Mouse (Mus musculus) liver, adult 2 months (tissue): ENCODE measurements at regions not wholly inside any gene's neighbourhood (a gene's known extent, or its start where the extent isn't known, plus 50 kb on each side); places are given as distances from the start of the nearest gene placed in this dataset.
A peak's percentile ranks its signal among the peaks of the same experiment; 100 is the strongest.

ENCODE experiments used
- DNase-seq: peaks from one replicate; pipeline ENCODE4 v3.0.0-alpha.2; 2011; ENCODE audit warnings: low read depth, low spot score; ENCODE audit errors: extremely low read depth
- H3K27ac ChIP-seq: fragments of 200-500 bp; replicated peaks from 2 replicates; pipeline ENCODE4 v1.5.1; 2012; ENCODE audit warnings: low read depth, mild to moderate bottlenecking, control low read depth, inconsistent platforms, low read length; ENCODE audit not compliant: insufficient read depth
- H3K27me3 ChIP-seq: fragments of 200-500 bp; 2 replicates; pipeline ENCODE4 v1.6.1; 2012; ENCODE audit warnings: mild to moderate bottlenecking, moderate library complexity, low read length, inconsistent platforms; ENCODE audit not compliant: control insufficient read depth, insufficient read depth
- H3K36me3 ChIP-seq: fragments of 200-500 bp; 2 replicates; pipeline ENCODE4 v1.6.1; 2012; ENCODE audit warnings: low read length, inconsistent platforms; ENCODE audit not compliant: control insufficient read depth, insufficient read depth
- H3K4me1 ChIP-seq: fragments of 200-500 bp; 2 replicates; pipeline ENCODE4 v1.6.1; 2011; ENCODE audit warnings: low read length; ENCODE audit not compliant: control insufficient read depth, insufficient read depth
- H3K4me3 ChIP-seq: fragments of 200-500 bp; 2 replicates; pipeline ENCODE4 v1.5.1; 2011; ENCODE audit warnings: low read depth, mild to moderate bottlenecking, control low read depth, low read length, moderate library complexity; ENCODE audit not compliant: insufficient read depth
- H3K79me2 ChIP-seq: fragments of 200-500 bp; 2 replicates; pipeline ENCODE4 v1.6.1; 2012; ENCODE audit warnings: inconsistent platforms, mild to moderate bottlenecking, low read length, moderate library complexity; ENCODE audit not compliant: control insufficient read depth, insufficient read depth
- H3K9ac ChIP-seq: fragments of 200-500 bp; 2 replicates; pipeline ENCODE4 v1.6.1; 2012; ENCODE audit warnings: low read depth, mild to moderate bottlenecking, control low read depth, inconsistent platforms, low read length
- CTCF ChIP-seq: fragments of 200-500 bp; IDR thresholded peaks from 2 replicates; pipeline ENCODE4 v1.5.1; 2011; ENCODE audit warnings: low read depth, low read length, control low read depth
- POLR2A ChIP-seq: fragments of 200-500 bp; IDR thresholded peaks from 2 replicates; pipeline ENCODE4 v1.6.1; 2011; ENCODE audit warnings: low read length, control low read depth; ENCODE audit not compliant: insufficient read depth; ENCODE audit errors: extremely low read depth
- WGBS: fragments of 180-500 bp; shearing (Covaris S2); methylation state at CpG from one replicate; pipeline ENCODE4 v1.1.7; 2018; 5-methylcytosine and 5-hydroxymethylcytosine counted together

GRCm38 (mm10) chr5:64475736-64476519, 319.8 kb downstream of the Tbc1d1 start:
- DNase-seq, result no peak
- H3K27me3 ChIP-seq, result no peaks in the 10 kb centered on the region
- TF ChIP-seq POLR2A, result no peak
- no peak for TF ChIP-seq CTCF
- H3K27ac ChIP-seq, result no peak overlapping the region
- 83% methylated on average over 8 of the region's 8 CpGs for WGBS
- no peak overlapping the region for H3K9ac ChIP-seq
- H3K4me1 ChIP-seq, result no peaks in the 10 kb centered on the region
- H3K36me3 ChIP-seq, result no peaks in the 10 kb centered on the region
- H3K79me2 ChIP-seq, result no peaks in the 10 kb centered on the region
- no peak overlapping the region for H3K4me3 ChIP-seq

DNA sequence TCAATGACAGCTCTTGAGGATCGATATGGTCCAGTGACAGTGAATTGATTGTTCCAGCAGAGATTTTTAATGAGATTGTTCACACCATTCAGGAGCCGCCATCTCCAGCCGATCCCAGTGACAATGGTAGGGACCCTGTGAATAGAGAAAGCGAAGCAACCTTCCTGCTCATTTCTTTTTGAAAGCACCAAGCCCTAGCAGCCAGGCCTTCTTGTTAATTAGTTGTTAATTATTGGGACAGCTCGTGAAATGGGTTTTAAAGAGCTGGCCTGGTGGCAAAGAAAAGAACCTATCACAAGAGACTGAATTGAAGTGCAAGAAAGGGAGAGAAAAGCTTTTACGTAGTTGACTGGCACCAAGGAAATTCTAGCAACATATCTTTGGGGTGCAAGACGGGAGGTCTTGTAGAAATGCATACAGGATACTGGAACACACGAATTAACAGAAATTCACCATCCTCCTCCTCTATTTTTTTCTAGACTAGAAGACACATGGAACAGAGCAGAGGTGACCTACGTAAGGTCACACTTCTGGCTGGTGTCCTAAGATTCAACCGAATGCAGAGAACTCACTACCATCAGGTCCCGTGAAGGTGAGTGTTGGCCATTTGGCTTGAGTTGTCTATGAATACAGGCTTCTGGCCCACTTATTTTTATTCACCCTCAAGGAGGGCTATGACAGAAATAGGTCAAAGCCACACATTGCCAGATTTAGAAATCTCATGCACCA, 320.7 kb downstream of the Tbc1d1 start:
- no peaks in the 10 kb centered on the region for H3K4me1 ChIP-seq
- no peak for DNase-seq
- no peak overlapping the region for H3K9ac ChIP-seq
- no peaks in the 10 kb centered on the region for H3K36me3 ChIP-seq
- TF ChIP-seq CTCF (no peak), POLR2A (no peak)
- no peaks in the 10 kb centered on the region for H3K27me3 ChIP-seq
- no peak overlapping the region for H3K4me3 ChIP-seq
- H3K27ac ChIP-seq, result no peak overlapping the region
- 90% methylated on average over 11 of the region's 11 CpGs for WGBS
- no peaks in the 10 kb centered on the region for H3K79me2 ChIP-seq

DNA sequence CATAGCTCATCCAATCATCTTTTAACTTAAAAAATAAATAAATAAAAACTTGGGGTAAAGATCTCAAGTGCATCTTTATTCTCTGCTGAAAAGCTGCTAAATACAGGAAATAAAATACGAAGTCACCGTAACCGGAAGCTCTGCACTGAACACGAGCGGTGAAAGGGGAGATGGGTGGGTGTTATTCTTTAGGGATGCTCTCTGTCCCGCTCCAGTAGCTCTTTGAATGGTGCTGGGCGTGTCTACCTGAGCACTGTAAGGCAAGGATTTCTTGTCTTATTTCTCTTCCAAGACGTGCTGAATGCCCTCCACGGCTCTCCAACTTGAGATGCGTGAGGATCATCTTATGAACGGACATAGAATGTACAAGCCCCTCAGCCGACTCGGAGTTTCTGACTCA, 322.0 kb downstream of the Tbc1d1 start:
- no peak for DNase-seq
- H3K27ac ChIP-seq, result no peak overlapping the region
- WGBS, result 95% methylated on average over 13 of the region's 13 CpGs
- no peak overlapping the region for H3K9ac ChIP-seq
- TF ChIP-seq CTCF (no peak), POLR2A (no peak)
- H3K4me1 ChIP-seq, result no peaks in the 10 kb centered on the region
- no peaks in the 10 kb centered on the region for H3K36me3 ChIP-seq
- no peaks in the 10 kb centered on the region for H3K79me2 ChIP-seq
- H3K27me3 ChIP-seq, result no peaks in the 10 kb centered on the region
- no peak overlapping the region for H3K4me3 ChIP-seq

DNA sequence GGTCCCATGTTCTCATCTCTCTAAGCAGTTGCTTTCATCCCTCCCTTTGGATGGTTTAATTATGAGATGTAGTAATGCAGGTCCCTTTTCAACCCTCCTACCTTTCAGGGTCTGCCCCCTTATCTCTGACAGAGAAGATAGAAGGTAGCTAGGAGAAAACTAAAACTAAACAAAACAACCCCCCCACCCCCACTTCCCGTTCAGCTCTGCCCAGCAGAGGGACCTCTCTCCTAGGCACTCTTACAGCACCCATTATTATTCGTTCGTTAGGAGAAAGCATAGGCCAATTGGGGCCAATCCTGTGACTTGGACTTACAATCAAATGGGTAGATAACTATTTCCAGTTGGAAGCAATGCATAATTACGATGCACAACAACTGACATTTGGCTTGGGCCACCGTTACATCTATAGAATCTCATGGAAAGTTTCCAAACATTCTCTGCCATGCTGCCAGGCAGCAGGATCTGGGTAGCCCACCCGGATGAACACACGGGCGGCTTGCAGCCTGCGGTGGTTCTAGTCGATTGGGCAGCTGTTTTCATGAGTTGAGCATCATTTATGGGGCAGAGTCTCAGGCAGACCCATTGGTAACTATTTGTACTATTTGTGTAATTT, 322.6 kb downstream of the Tbc1d1 start:
- H3K27me3 ChIP-seq, result no peaks in the 10 kb centered on the region
- DNase-seq, result no peak
- 77% methylated on average over 10 of the region's 10 CpGs for WGBS
- H3K36me3 ChIP-seq, result no peaks in the 10 kb centered on the region
- no peak overlapping the region for H3K4me3 ChIP-seq
- no peaks in the 10 kb centered on the region for H3K4me1 ChIP-seq
- H3K79me2 ChIP-seq, result no peaks in the 10 kb centered on the region
- H3K27ac ChIP-seq, result no peak overlapping the region
- TF ChIP-seq POLR2A (no peak), CTCF (0 out of 2 replicates have a peak, but pooled peaks have one; percentile 9)
- H3K9ac ChIP-seq, result no peak overlapping the region

DNA sequence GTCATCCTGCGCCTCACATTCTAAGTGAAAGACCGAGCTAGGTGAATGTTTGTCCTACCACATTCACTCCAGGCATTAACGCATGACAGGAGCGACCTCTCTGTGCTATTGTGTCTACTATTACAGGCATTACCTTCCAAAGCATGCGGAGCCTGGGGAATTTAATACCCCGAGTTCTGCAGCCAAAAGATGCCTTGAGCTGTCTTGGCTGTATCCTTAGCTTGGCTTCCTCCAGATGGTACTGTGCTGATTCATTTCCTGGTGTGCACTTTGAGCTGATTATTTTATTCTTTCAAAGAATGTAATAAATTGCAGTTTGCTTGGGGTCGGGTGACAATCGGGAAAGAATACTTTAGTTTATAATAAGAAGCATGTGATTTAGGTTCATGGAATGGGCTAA, 323.2 kb downstream of the Tbc1d1 start:
- Histone ChIP-seq H3K4me1 (no peaks in the 10 kb centered on the region), H3K36me3 (no peaks in the 10 kb centered on the region), H3K79me2 (no peaks in the 10 kb centered on the region), H3K4me3 (no peak overlapping the region), H3K27ac (no peak overlapping the region), H3K9ac (no peak overlapping the region), H3K27me3 (no peaks in the 10 kb centered on the region)
- DNase-seq, result no peak
- 77% methylated on average over 8 of the region's 8 CpGs for WGBS
- TF ChIP-seq CTCF, result no peak
